In the genomic region with DNA sequence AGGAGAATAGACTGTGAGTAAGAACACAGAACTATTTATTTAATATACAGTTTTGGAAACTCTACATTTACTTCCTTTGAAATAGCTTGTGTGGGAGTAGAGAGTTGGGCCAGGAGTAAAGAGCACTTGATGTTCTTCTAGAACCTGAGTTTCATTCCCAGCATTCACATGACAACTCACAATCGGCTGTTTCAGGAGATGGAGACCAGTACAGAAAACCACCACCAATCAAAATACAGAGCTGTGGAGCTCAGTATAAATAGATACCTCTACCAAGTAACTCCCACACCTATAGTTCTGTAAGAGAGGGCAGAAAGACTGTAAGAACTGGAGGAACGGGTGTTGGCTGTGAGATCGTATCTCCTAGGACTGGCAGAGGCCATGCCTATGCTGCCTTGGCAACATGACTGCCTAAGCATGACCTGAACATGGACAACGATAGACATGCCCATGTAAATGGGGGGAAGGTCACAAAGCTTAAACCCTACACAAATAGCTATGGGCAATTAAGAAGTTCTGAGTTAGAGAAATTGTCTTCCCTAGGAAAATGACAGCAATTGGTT, we compare ENCODE assay signal across 18 mouse cellular contexts.
"Had no signal": no experiment of that assay in that cellular context is flagged by ENCODE, and none has a peak within 500 bp of the region (broad histone marks: within the 10 kb centered on the region; RNA-seq: fewer than 3 reads in every experiment).

No protein-coding gene starts in this region.

- DNase-seq: kidney, adult 2 months; kidney, postnatal 25 days; layer of hippocampus, adult 9-11 months; thymus, postnatal 25 days had no signal

- H3K4me2 ChIP-seq: intestine, embryonic 15.5 days; kidney, embryonic 15.5 days; limb, embryonic 13.5 days; liver, embryonic 12.5 days; liver, embryonic 15.5 days; lung, embryonic 15.5 days; midbrain, embryonic 13.5 days; neural tube, embryonic 13.5 days had no signal

- H3K36me3 ChIP-seq: intestine, embryonic 15.5 days; kidney, embryonic 15.5 days; limb, embryonic 10.5 days; limb, embryonic 13.5 days; liver, embryonic 12.5 days; liver, embryonic 15.5 days; lung, embryonic 15.5 days; midbrain, embryonic 10.5 days; midbrain, embryonic 13.5 days; neural tube, embryonic 13.5 days had no signal

- H3K27me3 ChIP-seq: intestine, embryonic 15.5 days; kidney, embryonic 15.5 days; limb, embryonic 13.5 days; liver, embryonic 12.5 days; liver, embryonic 15.5 days; lung, embryonic 15.5 days; megakaryocyte, embryonic 14.5 days; midbrain, embryonic 13.5 days; neural tube, embryonic 13.5 days had no signal

- H3K9me3 ChIP-seq: intestine, embryonic 15.5 days; kidney, embryonic 15.5 days; limb, embryonic 10.5 days; limb, embryonic 13.5 days; liver, embryonic 12.5 days; liver, embryonic 15.5 days; lung, embryonic 15.5 days; megakaryocyte, embryonic 14.5 days; midbrain, embryonic 10.5 days; midbrain, embryonic 13.5 days; neural tube, embryonic 13.5 days had no signal

- H3K27ac ChIP-seq: intestine, embryonic 15.5 days; kidney, embryonic 15.5 days; layer of hippocampus, adult 2 months; limb, embryonic 10.5 days; limb, embryonic 13.5 days; liver, embryonic 12.5 days; liver, embryonic 15.5 days; lung, embryonic 15.5 days; midbrain, embryonic 10.5 days; midbrain, embryonic 13.5 days; neural tube, embryonic 13.5 days had no signal

- H3K4me3 ChIP-seq: intestine, embryonic 15.5 days; kidney, embryonic 15.5 days; layer of hippocampus, adult 2 months; limb, embryonic 10.5 days; limb, embryonic 13.5 days; liver, embryonic 12.5 days; liver, embryonic 15.5 days; lung, embryonic 15.5 days; megakaryocyte, embryonic 14.5 days; midbrain, embryonic 10.5 days; midbrain, embryonic 13.5 days; myocyte; neural tube, embryonic 13.5 days had no signal

- ATAC-seq: midbrain, embryonic 13.5 days; midbrain, embryonic 16.5 days had no signal

- H3K4me1 ChIP-seq: kidney, embryonic 15.5 days; limb, embryonic 13.5 days; liver, embryonic 12.5 days; liver, embryonic 15.5 days; megakaryocyte, embryonic 14.5 days; midbrain, embryonic 13.5 days; neural tube, embryonic 13.5 days had no signal

- H3K9ac ChIP-seq: intestine, embryonic 15.5 days; kidney, embryonic 15.5 days; limb, embryonic 13.5 days; liver, embryonic 12.5 days; liver, embryonic 15.5 days; lung, embryonic 15.5 days; midbrain, embryonic 13.5 days; neural tube, embryonic 13.5 days had no signal
